Mouse (Mus musculus): ENCODE measurements at regions not wholly inside any gene's neighbourhood (a gene's known extent, or its start where the extent isn't known, plus 50 kb on each side); places are given as distances from the start of the nearest gene placed in this dataset.

- 68% methylated on average over 9 of the region's 9 CpGs for WGBS
- no peak overlapping the region for H3K9ac ChIP-seq (ENCODE audit: low read depth, low read length, severe bottlenecking)
- no peaks in the 10 kb centered on the region for H3K4me1 ChIP-seq (ENCODE audit: control insufficient read depth, insufficient read depth, low read length)
- peak; percentile 55 for DNase-seq (ENCODE audit: low spot score)
- no peak overlapping the region for H3K27ac ChIP-seq (replicated peaks; ENCODE audit: low read depth, low read length)
- TF ChIP-seq POLR2A (IDR thresholded peaks at IDR 0.05; ENCODE audit: borderline replicate concordance, extremely low read depth, insufficient read depth, insufficient read length) = no peak
- H3K36me3 ChIP-seq (ENCODE audit: control insufficient read depth, insufficient read depth, low read length) = no peaks in the 10 kb centered on the region
- H3K27me3 ChIP-seq (ENCODE audit: control insufficient read depth, insufficient read depth, low read length) = no peaks in the 10 kb centered on the region
- no peak overlapping the region for H3K4me3 ChIP-seq (replicated peaks; ENCODE audit: low read length)
- no peaks in the 10 kb centered on the region for H3K9me3 ChIP-seq (ENCODE audit: control insufficient read depth, low read length)
- ATAC-seq (ENCODE audit: low FRiP score, low read depth) = no peak
- no peak overlapping the region for H3K4me2 ChIP-seq (replicated peaks; ENCODE audit: low read depth, low read length, severe bottlenecking)
Observed at GRCm38 (mm10) chr8:92732229-92732628, 58.1 kb downstream of the Irx6 start.

GRCm38 (mm10) chr8:92735646-92736045 lies 61.6 kb downstream of the Irx6 start:
- Histone ChIP-seq H3K4me3 (replicated peaks; ENCODE audit: low read length) (no peak overlapping the region), H3K36me3 (ENCODE audit: control insufficient read depth, insufficient read depth, low read length) (no peaks in the 10 kb centered on the region), H3K4me2 (replicated peaks; ENCODE audit: low read depth, low read length, severe bottlenecking) (no peak overlapping the region), H3K9ac (ENCODE audit: low read depth, low read length, severe bottlenecking) (no peak overlapping the region), H3K4me1 (ENCODE audit: control insufficient read depth, insufficient read depth, low read length) (no peaks in the 10 kb centered on the region), H3K27me3 (ENCODE audit: control insufficient read depth, insufficient read depth, low read length) (no peaks in the 10 kb centered on the region), H3K27ac (replicated peaks; ENCODE audit: low read depth, low read length) (no peak overlapping the region), H3K9me3 (ENCODE audit: control insufficient read depth, low read length) (no peaks in the 10 kb centered on the region)
- no peak for TF ChIP-seq POLR2A (IDR thresholded peaks at IDR 0.05; ENCODE audit: borderline replicate concordance, extremely low read depth, insufficient read depth, insufficient read length)
- DNase-seq (ENCODE audit: low spot score) (no peak), ATAC-seq (ENCODE audit: low FRiP score, low read depth) (no peak)
- WGBS = 51% methylated on average over 9 of the region's 9 CpGs

GRCm38 (mm10) chr8:92738080-92738479 lies 64.0 kb downstream of the Irx6 start:
- TF ChIP-seq POLR2A (IDR thresholded peaks at IDR 0.05; ENCODE audit: borderline replicate concordance, extremely low read depth, insufficient read depth, insufficient read length) = no peak
- no peak for ATAC-seq (ENCODE audit: low FRiP score, low read depth)
- Histone ChIP-seq H3K9me3 (ENCODE audit: control insufficient read depth, low read length) (no peaks in the 10 kb centered on the region), H3K4me1 (ENCODE audit: control insufficient read depth, insufficient read depth, low read length) (no peaks in the 10 kb centered on the region), H3K4me2 (replicated peaks; ENCODE audit: low read depth, low read length, severe bottlenecking) (no peak overlapping the region), H3K27me3 (ENCODE audit: control insufficient read depth, insufficient read depth, low read length) (no peaks in the 10 kb centered on the region), H3K9ac (ENCODE audit: low read depth, low read length, severe bottlenecking) (no peak overlapping the region), H3K27ac (replicated peaks; ENCODE audit: low read depth, low read length) (no peak overlapping the region), H3K4me3 (replicated peaks; ENCODE audit: low read length) (no peak overlapping the region), H3K36me3 (ENCODE audit: control insufficient read depth, insufficient read depth, low read length) (no peaks in the 10 kb centered on the region)
- DNase-seq (ENCODE audit: low spot score) = no peak
- WGBS = 23% methylated on average over 1 of the region's 1 CpGs

- no peak overlapping the region for H3K9ac ChIP-seq (ENCODE audit: low read depth, low read length, severe bottlenecking)
- no peak for ATAC-seq (ENCODE audit: low FRiP score, low read depth)
- no peak overlapping the region for H3K27ac ChIP-seq (replicated peaks; ENCODE audit: low read depth, low read length)
- H3K27me3 ChIP-seq (ENCODE audit: control insufficient read depth, insufficient read depth, low read length) = no peaks in the 10 kb centered on the region
- no peaks in the 10 kb centered on the region for H3K4me1 ChIP-seq (ENCODE audit: control insufficient read depth, insufficient read depth, low read length)
- DNase-seq (ENCODE audit: low spot score) = no peak
- no peaks in the 10 kb centered on the region for H3K36me3 ChIP-seq (ENCODE audit: control insufficient read depth, insufficient read depth, low read length)
- no peak overlapping the region for H3K4me3 ChIP-seq (replicated peaks; ENCODE audit: low read length)
- H3K9me3 ChIP-seq (ENCODE audit: control insufficient read depth, low read length) = no peaks in the 10 kb centered on the region
- 80% methylated on average over 9 of the region's 9 CpGs for WGBS
- no peak for TF ChIP-seq POLR2A (IDR thresholded peaks at IDR 0.05; ENCODE audit: borderline replicate concordance, extremely low read depth, insufficient read depth, insufficient read length)
- H3K4me2 ChIP-seq (replicated peaks; ENCODE audit: low read depth, low read length, severe bottlenecking) = no peak overlapping the region
Observed at GRCm38 (mm10) chr8:92740286-92740808, 66.3 kb downstream of the Irx6 start.

- no peaks in the 10 kb centered on the region for H3K27me3 ChIP-seq (ENCODE audit: control insufficient read depth, insufficient read depth, low read length)
- DNase-seq (ENCODE audit: low spot score) = no peak
- no peak overlapping the region for H3K27ac ChIP-seq (replicated peaks; ENCODE audit: low read depth, low read length)
- WGBS = 70% methylated on average over 3 of the region's 3 CpGs
- ATAC-seq (ENCODE audit: low FRiP score, low read depth) = no peak
- H3K9me3 ChIP-seq (ENCODE audit: control insufficient read depth, low read length) = no peaks in the 10 kb centered on the region
- no peak overlapping the region for H3K9ac ChIP-seq (ENCODE audit: low read depth, low read length, severe bottlenecking)
- no peak overlapping the region for H3K4me3 ChIP-seq (replicated peaks; ENCODE audit: low read length)
- H3K4me1 ChIP-seq (ENCODE audit: control insufficient read depth, insufficient read depth, low read length) = no peaks in the 10 kb centered on the region
- H3K4me2 ChIP-seq (replicated peaks; ENCODE audit: low read depth, low read length, severe bottlenecking) = no peak overlapping the region
- no peaks in the 10 kb centered on the region for H3K36me3 ChIP-seq (ENCODE audit: control insufficient read depth, insufficient read depth, low read length)
- no peak for TF ChIP-seq POLR2A (IDR thresholded peaks at IDR 0.05; ENCODE audit: borderline replicate concordance, extremely low read depth, insufficient read depth, insufficient read length)
Observed at GRCm38 (mm10) chr8:92741836-92742235, 67.7 kb downstream of the Irx6 start.

- ATAC-seq (ENCODE audit: low FRiP score, low read depth) = no peak
- Histone ChIP-seq H3K9me3 (ENCODE audit: control insufficient read depth, low read length) (no peaks in the 10 kb centered on the region), H3K4me3 (replicated peaks; ENCODE audit: low read length) (no peak overlapping the region), H3K27ac (replicated peaks; ENCODE audit: low read depth, low read length) (no peak overlapping the region), H3K9ac (ENCODE audit: low read depth, low read length, severe bottlenecking) (no peak overlapping the region), H3K4me1 (ENCODE audit: control insufficient read depth, insufficient read depth, low read length) (no peaks in the 10 kb centered on the region), H3K4me2 (replicated peaks; ENCODE audit: low read depth, low read length, severe bottlenecking) (no peak overlapping the region), H3K27me3 (ENCODE audit: control insufficient read depth, insufficient read depth, low read length) (no peaks in the 10 kb centered on the region), H3K36me3 (ENCODE audit: control insufficient read depth, insufficient read depth, low read length) (no peaks in the 10 kb centered on the region)
- no peak for TF ChIP-seq POLR2A (IDR thresholded peaks at IDR 0.05; ENCODE audit: borderline replicate concordance, extremely low read depth, insufficient read depth, insufficient read length)
- 73% methylated on average over 12 of the region's 12 CpGs for WGBS
- no peak for DNase-seq (ENCODE audit: low spot score)
Observed at GRCm38 (mm10) chr8:92743108-92743507, 69.0 kb downstream of the Irx6 start.
